Mouse (Mus musculus) lung, postnatal 0 days (tissue): ENCODE results near the gene Skap1. TPM values are rescaled to one million over a fixed set of nuclear protein-coding genes. Genes with fewer than 3 reads are reported as not detected.
A peak's percentile ranks its signal among the peaks of the same experiment; 100 is the strongest.

Experiments
- ATAC-seq: fragments of 200-750 bp; cut with Nextera tagmentation; 2 replicates; pipeline ENCODE4 v1.8.0; 2017; ENCODE audit warnings: moderate library complexity
- DNase-seq: peaks from one replicate; pipeline ENCODE4 v3.0.0-alpha.2; 2016; ENCODE audit warnings: low spot score
- H3K27ac ChIP-seq: fragments of 300-500 bp; sonication (generic); 2 replicates; pipeline ENCODE4 v1.5.1; 2014; ENCODE audit warnings: antibody characterized with exemption, mild to moderate bottlenecking, low read length, mixed read lengths
- H3K27me3 ChIP-seq: fragments of 300-500 bp; sonication (generic); replicated peaks from 2 replicates; pipeline ENCODE4 v1.6.1; 2014; ENCODE audit warnings: low read length, mixed read lengths; ENCODE audit not compliant: insufficient read depth
- H3K36me3 ChIP-seq: fragments of 300-500 bp; sonication (generic); 2 replicates; pipeline ENCODE4 v1.6.1; 2014; ENCODE audit warnings: low read length, mixed read lengths; ENCODE audit not compliant: insufficient read depth
- H3K4me1 ChIP-seq: fragments of 300-500 bp; sonication (generic); 2 replicates; pipeline ENCODE4 v1.6.1; 2014; ENCODE audit warnings: antibody characterized with exemption, low read depth, low read length, mixed read lengths; ENCODE audit not compliant: insufficient read depth
- H3K4me2 ChIP-seq: fragments of 300-500 bp; sonication (generic); replicated peaks from 2 replicates; pipeline ENCODE4 v1.6.1; 2014; ENCODE audit warnings: low read depth, mild to moderate bottlenecking, low read length, moderate library complexity, mixed read lengths
- H3K4me3 ChIP-seq: fragments of 300-500 bp; sonication (generic); 2 replicates; pipeline ENCODE4 v1.5.1; 2014; ENCODE audit warnings: low read depth, low read length
- H3K9ac ChIP-seq: fragments of 300-500 bp; sonication (generic); replicated peaks from 2 replicates; pipeline ENCODE4 v1.6.1; 2014; ENCODE audit warnings: low read depth, mild to moderate bottlenecking
- H3K9me3 ChIP-seq: fragments of 300-500 bp; sonication (generic); 2 replicates; pipeline ENCODE4 v1.6.1; 2016; ENCODE audit warnings: low read length, mixed read lengths
- CTCF ChIP-seq: IDR thresholded peaks from 2 replicates; pipeline ENCODE4 v1.5.1; 2016; ENCODE audit warnings: antibody characterized with exemption, mild to moderate bottlenecking
- EP300 ChIP-seq: IDR thresholded peaks from 2 replicates; pipeline ENCODE4 v1.6.1; 2016; ENCODE audit warnings: antibody characterized with exemption, mild to moderate bottlenecking, control low read depth
- WGBS: fragments of 180-500 bp; shearing (Covaris S2); extraction: QIAGEN DNeasy Blood & Tissue Kit; methylation state at CpG from one replicate; pipeline ENCODE4 v1.1.7; 2014; 5-methylcytosine and 5-hydroxymethylcytosine counted together
- polyA plus RNA-seq: library from polyadenylated mRNA; unstranded; fragments of >200 nt; fragmentation: Nextera tagmentation; extraction: Ambion mirVana; gene quantifications from 2 replicates; pipeline ENCODE4 v1.2.1, GENCODE M21; 2015

Skap1 gene
- polyA plus RNA-seq, 1 experiment from 2014 or later, result 0.73 TPM

DNA sequence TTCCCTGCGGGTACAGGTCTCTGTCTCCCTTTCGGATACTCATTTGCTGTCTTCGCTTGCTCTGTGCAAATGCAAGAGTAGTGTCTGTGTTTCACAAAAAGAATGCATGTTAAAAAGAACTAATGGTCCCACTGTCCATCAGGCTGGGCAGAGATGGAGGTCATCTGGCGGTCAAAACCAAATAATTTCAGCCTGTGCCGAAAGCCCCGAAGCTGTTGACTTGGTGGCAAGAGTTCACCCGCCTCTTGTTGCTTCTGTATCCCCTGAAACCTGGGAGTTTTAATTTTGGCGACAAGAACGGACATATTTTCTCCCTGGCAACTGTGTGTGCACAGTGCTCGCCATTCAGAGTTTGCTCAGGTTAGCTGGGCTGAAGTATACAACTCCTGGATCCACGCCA, 156.3 kb downstream of the Skap1 start:
- DNase-seq (no peak), ATAC-seq (no peak)
- H3K27ac ChIP-seq, result no peak overlapping the region

DNA sequence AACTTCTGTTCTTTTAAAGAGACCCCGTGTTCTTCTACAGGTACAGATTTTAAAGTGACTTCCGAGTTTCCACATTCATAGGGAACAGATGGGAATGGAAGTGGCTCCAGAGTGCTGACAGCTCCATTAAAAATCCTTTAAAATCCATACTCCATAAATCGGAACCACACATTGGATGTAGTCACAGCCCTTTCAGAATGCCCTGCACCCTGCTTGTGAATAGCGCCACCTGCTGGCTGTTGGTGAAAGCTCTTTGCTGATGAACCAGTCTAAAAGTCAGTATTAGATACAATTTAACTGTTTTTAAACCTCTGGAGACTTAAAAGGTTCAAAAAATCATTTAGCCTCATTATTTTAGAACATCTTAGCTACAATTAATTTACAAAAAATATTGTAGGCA, 156.8 kb downstream of the Skap1 start:
- WGBS, result 13% methylated on average over 4 of the region's 4 CpGs

More for the DNA sequence above, 156.3 kb downstream of the Skap1 start:
- no peak overlapping the region for H3K4me3 ChIP-seq
- H3K9ac ChIP-seq, result no peak overlapping the region
- no peaks in the 10 kb centered on the region for H3K4me1 ChIP-seq
- 31% methylated on average over 11 of the region's 11 CpGs for WGBS
- H3K4me2 ChIP-seq, result no peak overlapping the region
- H3K27me3 ChIP-seq, result no peaks in the 10 kb centered on the region
- H3K9me3 ChIP-seq, result no peaks in the 10 kb centered on the region
- no peak for TF ChIP-seq EP300
- no peak for TF ChIP-seq CTCF
- H3K36me3 ChIP-seq, result no peaks in the 10 kb centered on the region

DNA sequence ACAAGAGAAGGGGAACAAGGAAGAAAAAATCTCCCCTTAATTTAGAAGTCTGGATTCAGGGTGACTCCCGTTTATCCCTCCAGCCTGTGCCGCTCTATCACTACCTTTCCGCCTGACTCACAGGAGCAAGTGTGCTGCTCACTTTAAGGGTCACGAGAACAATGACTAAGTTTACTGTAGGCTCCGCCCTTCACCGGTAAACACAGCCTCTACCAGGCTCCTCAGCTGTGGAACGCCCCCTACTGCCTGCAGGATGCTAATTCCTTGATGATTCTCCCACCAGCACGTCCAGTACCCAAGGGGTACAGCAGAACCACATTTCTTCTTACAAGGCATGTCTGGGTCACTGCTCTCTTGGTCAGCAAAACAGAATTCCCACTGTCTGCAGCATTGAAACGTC, 158.4 kb downstream of the Skap1 start:
- H3K4me2 ChIP-seq, result no peak overlapping the region
- 20% methylated on average over 9 of the region's 9 CpGs for WGBS
- ATAC-seq, result peak; percentile 80

More for the DNA sequence above, 156.8 kb downstream of the Skap1 start:
- H3K27me3 ChIP-seq, result no peaks in the 10 kb centered on the region
- no peaks in the 10 kb centered on the region for H3K36me3 ChIP-seq
- DNase-seq, result peak; percentile 84
- no peak overlapping the region for H3K4me2 ChIP-seq
- H3K27ac ChIP-seq, result no peak overlapping the region
- no peak overlapping the region for H3K9ac ChIP-seq
- peak; percentile 32; the same call in 1 of the 2 replicates for ATAC-seq
- H3K4me3 ChIP-seq, result no peak overlapping the region
- H3K4me1 ChIP-seq, result no peaks in the 10 kb centered on the region
- H3K9me3 ChIP-seq, result no peaks in the 10 kb centered on the region
- peak; percentile 95 for TF ChIP-seq CTCF
- no peak for TF ChIP-seq EP300

DNA sequence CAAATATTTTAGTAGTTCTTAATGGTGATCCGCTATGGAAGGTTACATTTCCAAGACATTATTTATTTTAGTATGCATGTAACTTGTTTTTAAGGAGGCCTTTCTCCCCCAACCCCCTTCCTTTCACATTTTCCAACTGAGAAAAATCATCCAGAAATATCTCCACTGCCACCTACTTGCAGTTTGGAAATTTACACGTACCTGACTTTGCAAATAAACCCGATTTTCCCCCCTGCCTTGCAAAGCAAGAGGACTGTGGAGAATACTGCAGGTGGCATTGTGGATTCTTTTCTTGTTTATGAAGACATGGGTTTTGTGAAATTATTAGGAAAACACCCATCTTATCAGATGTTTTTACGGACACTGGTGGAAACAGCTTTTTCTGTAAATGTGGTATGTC, 160.0 kb downstream of the Skap1 start:
- H3K4me2 ChIP-seq, result no peak overlapping the region
- no peaks in the 10 kb centered on the region for H3K4me1 ChIP-seq
- WGBS, result 35% methylated on average over 4 of the region's 4 CpGs
- no peaks in the 10 kb centered on the region for H3K9me3 ChIP-seq
- H3K27ac ChIP-seq, result no peak overlapping the region
- no peak overlapping the region for H3K9ac ChIP-seq
- DNase-seq, result no peak
- ATAC-seq, result no peak
- TF ChIP-seq EP300, result no peak
- peak; percentile 41 for TF ChIP-seq CTCF
- H3K36me3 ChIP-seq, result no peaks in the 10 kb centered on the region
- H3K4me3 ChIP-seq, result no peak overlapping the region
- H3K27me3 ChIP-seq, result no peaks in the 10 kb centered on the region

More for the DNA sequence above, 158.4 kb downstream of the Skap1 start:
- Histone ChIP-seq H3K9ac (no peak overlapping the region), H3K4me1 (no peaks in the 10 kb centered on the region), H3K27me3 (no peaks in the 10 kb centered on the region), H3K4me3 (no peak overlapping the region), H3K9me3 (no peaks in the 10 kb centered on the region), H3K27ac (no peak overlapping the region), H3K36me3 (no peaks in the 10 kb centered on the region)
- DNase-seq, result peak; percentile 82
- TF ChIP-seq EP300, result 0 out of 2 replicates have a peak, but pooled peaks have one; percentile 20
- TF ChIP-seq CTCF, result peak; percentile 71

DNA sequence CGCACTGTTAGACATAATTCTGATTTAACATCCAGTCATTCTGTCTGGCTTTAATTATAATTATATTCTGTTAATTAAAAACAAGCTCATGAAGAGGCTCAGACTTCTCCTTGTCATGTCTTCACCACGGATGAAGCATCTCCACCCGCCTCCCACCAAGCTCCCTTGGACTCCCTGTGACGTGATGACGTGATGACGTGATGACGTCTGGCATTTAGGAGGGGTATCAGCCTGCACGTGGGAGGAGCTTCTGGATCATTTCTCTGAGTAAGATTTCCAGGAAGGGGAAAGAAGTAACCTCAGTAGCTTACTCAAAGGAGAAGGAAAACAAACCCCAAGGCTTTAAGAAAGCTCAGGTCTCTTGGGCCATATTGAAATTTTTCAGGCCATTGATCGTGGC, 165.4 kb downstream of the Skap1 start:
- no peak overlapping the region for H3K4me2 ChIP-seq
- DNase-seq, result peak; percentile 47
- 55% methylated on average over 9 of the region's 9 CpGs for WGBS

DNA sequence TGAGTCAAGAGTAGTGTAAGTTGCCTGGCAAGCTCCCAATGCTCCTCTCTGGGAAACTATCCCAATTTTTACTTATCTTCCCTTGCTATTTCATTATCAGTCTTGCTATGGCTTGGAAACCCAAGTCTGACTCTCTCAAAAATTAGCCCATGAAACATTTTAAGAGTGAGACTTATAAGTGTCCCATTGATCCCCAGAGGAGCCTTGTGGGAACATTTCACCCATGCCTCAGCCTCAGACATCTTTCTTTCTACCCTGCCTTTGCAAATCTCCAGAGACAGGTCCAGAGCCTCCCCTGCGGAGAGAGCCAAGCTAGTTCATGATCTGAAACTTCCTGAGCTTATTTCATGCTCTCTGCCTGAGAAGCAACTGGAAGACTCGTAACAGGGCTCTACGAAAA, 167.1 kb downstream of the Skap1 start:
- H3K27me3 ChIP-seq, result no peaks in the 10 kb centered on the region
- TF ChIP-seq CTCF, result no peak
- no peak for TF ChIP-seq EP300
- 69% methylated on average over 3 of the region's 3 CpGs for WGBS
- H3K9me3 ChIP-seq, result no peaks in the 10 kb centered on the region
- DNase-seq, result no peak
- H3K4me2 ChIP-seq, result no peak overlapping the region
- no peak overlapping the region for H3K27ac ChIP-seq
- H3K9ac ChIP-seq, result no peak overlapping the region
- H3K36me3 ChIP-seq, result no peaks in the 10 kb centered on the region
- no peaks in the 10 kb centered on the region for H3K4me1 ChIP-seq
- H3K4me3 ChIP-seq, result no peak overlapping the region
- ATAC-seq, result no peak

More for the DNA sequence above, 165.4 kb downstream of the Skap1 start:
- no peaks in the 10 kb centered on the region for H3K27me3 ChIP-seq
- no peak overlapping the region for H3K27ac ChIP-seq
- no peak overlapping the region for H3K4me3 ChIP-seq
- TF ChIP-seq CTCF (no peak), EP300 (no peak)
- no peak overlapping the region for H3K9ac ChIP-seq
- no peaks in the 10 kb centered on the region for H3K9me3 ChIP-seq
- no peak for ATAC-seq
- H3K36me3 ChIP-seq, result no peaks in the 10 kb centered on the region
- no peaks in the 10 kb centered on the region for H3K4me1 ChIP-seq

DNA sequence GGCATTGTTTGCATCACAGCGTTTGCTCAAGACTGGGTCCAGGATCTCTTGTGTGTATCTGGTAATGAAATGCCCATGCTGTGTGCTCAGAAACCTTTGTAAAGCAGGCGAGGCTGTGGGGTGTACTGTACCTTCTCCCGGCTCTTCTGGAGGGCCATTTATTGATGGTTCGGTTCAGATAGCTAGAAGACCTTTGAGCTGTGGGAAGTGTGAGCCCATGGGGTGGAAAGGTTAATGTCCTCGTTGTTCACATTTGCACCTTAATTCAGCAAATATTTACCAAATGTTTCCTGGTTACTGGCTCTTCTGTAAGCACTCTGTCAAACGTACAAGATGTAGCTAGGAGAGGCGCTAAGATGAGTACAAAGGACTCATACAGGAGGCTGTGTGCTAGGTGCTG, 173.5 kb downstream of the Skap1 start:
- TF ChIP-seq CTCF (no peak), EP300 (no peak)
- no peaks in the 10 kb centered on the region for H3K4me1 ChIP-seq
- ATAC-seq (no peak), DNase-seq (no peak)
- 38% methylated on average over 7 of the region's 7 CpGs for WGBS
- no peak overlapping the region for H3K4me2 ChIP-seq
- H3K4me3 ChIP-seq, result no peak overlapping the region
- H3K27me3 ChIP-seq, result no peaks in the 10 kb centered on the region
- H3K27ac ChIP-seq, result no peak overlapping the region
- no peaks in the 10 kb centered on the region for H3K9me3 ChIP-seq
- H3K9ac ChIP-seq, result no peak overlapping the region
- no peaks in the 10 kb centered on the region for H3K36me3 ChIP-seq
